Mouse (Mus musculus) kidney, adult 2 months (tissue): ENCODE results near the gene Pawr. TPM values are rescaled to one million over a fixed set of nuclear protein-coding genes. Genes with fewer than 3 reads are reported as not detected.
A peak's percentile ranks its signal among the peaks of the same experiment; 100 is the strongest.
"Not testable (repeated sequence)": the region's sequence is repeated elsewhere in the genome, so short reads cannot be mapped to it uniquely, and the experiment has no call there.

Source experiments
- DNase-seq: peaks from one replicate; pipeline ENCODE4 v3.0.0; 2021
- H3K27ac ChIP-seq: fragments of 200-500 bp; 2 replicates; pipeline ENCODE4 v1.5.1; 2012; ENCODE audit warnings: low read depth, low read length, control low read depth, inconsistent platforms; ENCODE audit not compliant: insufficient read depth
- H3K27me3 ChIP-seq: fragments of 200-500 bp; replicated peaks from 2 replicates; pipeline ENCODE4 v1.6.1; 2012; ENCODE audit warnings: mild to moderate bottlenecking, moderate library complexity, low read length, inconsistent platforms; ENCODE audit not compliant: control insufficient read depth, insufficient read depth
- H3K36me3 ChIP-seq: fragments of 200-500 bp; 2 replicates; pipeline ENCODE4 v1.6.1; 2012; ENCODE audit warnings: mild to moderate bottlenecking, moderate library complexity, low read length, inconsistent platforms; ENCODE audit not compliant: control insufficient read depth, insufficient read depth
- H3K4me1 ChIP-seq: fragments of 200-500 bp; 2 replicates; pipeline ENCODE4 v1.6.1; 2011; ENCODE audit warnings: low read length; ENCODE audit not compliant: control insufficient read depth, insufficient read depth
- H3K4me3 ChIP-seq: fragments of 200-500 bp; 2 replicates; pipeline ENCODE4 v1.5.1; 2011; ENCODE audit warnings: mild to moderate bottlenecking, low read depth, low read length, control low read depth; ENCODE audit not compliant: insufficient read depth
- CTCF ChIP-seq: fragments of 200-500 bp; conservative IDR thresholded peaks from 2 replicates; pipeline ENCODE4 v1.5.1; 2011; ENCODE audit warnings: low read depth, mild to moderate bottlenecking, control low read depth, low read length, moderate library complexity, mixed read lengths; ENCODE audit not compliant: insufficient read depth, insufficient read length
- POLR2A ChIP-seq: fragments of 200-500 bp; IDR thresholded peaks from one replicate; pipeline ENCODE4 v1.6.1; 2011; ENCODE audit warnings: low read depth, low read length, control low read depth
- WGBS: fragments of 180-500 bp; shearing (Covaris S2); methylation state at CpG from one replicate; pipeline ENCODE4 v1.1.7; 2018; 5-methylcytosine and 5-hydroxymethylcytosine counted together
- polyA plus RNA-seq: library from polyadenylated mRNA; depleted of rRNA; stranded (reverse); fragments of >200 nt; gene quantifications from 2 replicates; pipeline ENCODE4 v1.2.3, GENCODE M21; 2012

Pawr gene
- polyA plus RNA-seq, 1 experiment = 17.9 TPM

DNA sequence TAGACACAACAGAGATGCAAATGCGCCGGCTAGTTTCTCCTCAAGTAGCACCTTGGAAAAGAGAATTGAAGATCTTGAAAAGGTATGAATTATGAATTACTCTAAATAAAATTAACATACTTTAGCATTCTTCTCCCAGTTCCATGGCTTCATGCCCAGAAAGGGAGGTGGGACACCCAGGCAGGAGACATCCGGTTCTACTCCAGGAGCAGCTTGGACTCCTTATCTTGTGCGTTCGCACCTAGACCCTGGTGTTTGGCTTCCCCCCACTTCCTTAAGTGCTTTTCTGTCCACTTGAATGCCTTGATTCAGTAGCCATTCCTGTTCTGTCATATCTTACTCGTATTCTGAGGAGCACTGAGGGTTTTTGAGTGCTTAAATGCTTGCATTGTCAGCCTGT lies 77.6 kb downstream of the Pawr start:
- no peak overlapping the region for H3K4me3 ChIP-seq
- WGBS = 71% methylated on average over 6 of the region's 6 CpGs
- no peak overlapping the region; the same call in 1 of the 2 replicates for H3K27ac ChIP-seq
- peaks cover 12% of the 10 kb centered on the region for H3K36me3 ChIP-seq
- H3K27me3 ChIP-seq = no peaks in the 10 kb centered on the region
- no peak for DNase-seq
- H3K4me1 ChIP-seq = peaks cover 15% of the 10 kb centered on the region
- TF ChIP-seq POLR2A = no peak
- no peak for TF ChIP-seq CTCF

DNA sequence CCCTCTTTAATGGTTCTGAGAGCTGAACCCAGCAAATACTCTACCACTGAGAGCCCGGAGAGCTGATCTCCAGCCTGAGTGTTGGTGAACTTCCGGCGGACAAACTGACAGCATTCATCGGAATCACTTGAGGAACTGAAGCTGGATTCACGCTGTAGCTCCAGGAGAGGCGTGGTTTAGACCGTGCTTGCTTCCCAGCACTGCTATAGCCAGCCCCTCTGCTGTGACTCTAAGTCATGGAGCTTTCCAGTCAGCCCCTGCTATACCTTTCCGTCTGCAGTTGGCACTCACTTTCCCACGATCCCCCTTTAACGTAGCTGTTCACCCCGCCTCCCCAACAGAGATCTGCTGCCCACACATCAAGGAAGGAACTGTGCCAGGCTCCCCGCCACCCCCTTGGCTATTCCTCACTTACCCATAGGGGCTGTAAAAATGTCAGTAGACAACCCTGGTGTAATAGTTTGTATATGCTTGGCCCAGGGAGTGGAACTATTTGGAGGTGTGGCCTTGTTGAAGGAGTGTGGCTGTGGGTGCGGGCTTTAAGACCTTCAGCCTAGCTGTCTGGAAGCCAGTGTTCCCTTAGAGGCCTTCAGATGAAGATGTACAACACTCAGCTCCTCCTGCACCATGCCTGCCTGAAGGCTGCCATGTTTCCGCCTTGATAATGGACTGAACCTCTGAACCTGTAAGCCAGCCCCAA lies 83.2 kb downstream of the Pawr start:
- no peak overlapping the region for H3K27ac ChIP-seq
- no peak for DNase-seq
- 91% methylated on average over 14 of the region's 14 CpGs for WGBS
- TF ChIP-seq CTCF = no peak
- TF ChIP-seq POLR2A = no peak
- no peaks in the 10 kb centered on the region for H3K27me3 ChIP-seq
- no peak overlapping the region for H3K4me3 ChIP-seq
- H3K36me3 ChIP-seq = peaks cover 10% of the 10 kb centered on the region
- H3K4me1 ChIP-seq = no peaks in the 10 kb centered on the region; the same call in 1 of the 2 replicates

DNA sequence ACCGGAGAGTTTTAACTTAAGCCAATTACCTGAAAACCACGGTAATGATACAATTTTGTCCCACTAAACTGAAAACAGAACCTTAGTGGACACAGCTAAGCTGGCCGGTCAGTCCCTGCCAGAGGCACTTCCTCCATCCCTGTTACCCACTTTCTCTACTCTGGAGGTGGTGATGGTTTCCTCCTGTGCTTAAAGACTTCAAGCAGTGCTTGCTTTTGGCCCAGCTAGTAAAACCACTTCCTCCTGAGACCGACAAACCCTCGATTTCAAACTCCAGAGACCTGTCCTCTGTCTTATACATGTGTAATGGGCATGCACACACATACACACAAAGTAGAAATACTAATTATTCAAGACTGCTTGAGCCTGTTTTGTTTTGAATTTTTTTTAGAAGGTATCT lies 85.5 kb downstream of the Pawr start:
- WGBS = 72% methylated on average over 5 of the region's 5 CpGs
- no peak overlapping the region for H3K4me3 ChIP-seq
- peaks cover 6% of the 10 kb centered on the region for H3K36me3 ChIP-seq
- H3K4me1 ChIP-seq = no peaks in the 10 kb centered on the region; the same call in 1 of the 2 replicates
- no peak for TF ChIP-seq CTCF
- TF ChIP-seq POLR2A = no peak
- no peak overlapping the region for H3K27ac ChIP-seq
- DNase-seq = no peak
- no peaks in the 10 kb centered on the region for H3K27me3 ChIP-seq

DNA sequence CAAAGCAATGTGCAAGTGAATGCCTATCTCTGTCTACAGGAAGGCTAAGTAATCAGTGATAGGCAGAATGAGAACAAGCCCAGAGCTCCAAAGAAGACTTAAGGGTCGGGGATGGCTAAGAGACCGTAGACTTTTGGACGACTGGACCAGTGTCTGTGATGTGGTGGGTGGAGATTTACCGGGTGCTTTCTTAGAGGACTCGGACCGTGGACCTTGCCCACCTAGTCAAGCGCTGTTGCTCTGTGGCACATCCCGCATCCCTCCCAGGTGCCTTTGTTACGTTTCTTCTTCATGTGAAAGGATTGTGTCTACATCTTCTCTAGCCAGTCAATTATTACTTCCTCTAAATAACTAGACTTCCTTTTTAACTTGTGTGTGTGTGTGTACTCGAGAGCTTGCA lies 98.6 kb downstream of the Pawr start:
- no peak for DNase-seq
- Histone ChIP-seq H3K27me3 (no peaks in the 10 kb centered on the region), H3K36me3 (no peaks in the 10 kb centered on the region), H3K27ac (no peak overlapping the region), H3K4me1 (peaks cover 17% of the 10 kb centered on the region; the same call in 1 of the 2 replicates), H3K4me3 (no peak overlapping the region)
- 58% methylated on average over 10 of the region's 10 CpGs for WGBS
- TF ChIP-seq CTCF = no peak
- no peak for TF ChIP-seq POLR2A

DNA sequence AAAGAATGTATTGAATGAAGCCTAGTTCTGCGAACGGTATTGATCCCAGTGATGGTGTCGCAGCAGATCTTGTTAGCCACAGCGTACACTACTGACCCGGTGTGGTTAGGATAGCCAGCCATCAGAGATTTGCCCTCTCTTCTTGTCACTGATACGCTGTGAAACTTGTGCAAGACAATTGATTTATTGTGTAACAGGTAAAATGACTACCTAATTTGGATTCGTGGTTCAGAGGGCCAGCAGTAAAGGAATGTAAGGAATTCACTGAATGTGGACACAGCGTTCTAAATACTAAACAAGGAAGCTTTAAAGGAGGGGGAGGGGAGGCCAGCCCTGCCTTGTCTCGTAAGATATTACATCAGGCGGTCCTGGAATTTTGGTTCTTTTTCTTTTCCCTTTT lies 100.3 kb downstream of the Pawr start:
- WGBS = 46% methylated on average over 10 of the region's 10 CpGs
- Histone ChIP-seq H3K4me1 (peaks cover 25% of the 10 kb centered on the region; the same call in 1 of the 2 replicates), H3K36me3 (no peaks in the 10 kb centered on the region), H3K4me3 (no peak overlapping the region), H3K27me3 (no peaks in the 10 kb centered on the region), H3K27ac (no peak overlapping the region)
- peak; percentile 68 for DNase-seq
- TF ChIP-seq POLR2A (no peak), CTCF (no peak; the same call in 1 of the 2 replicates)

DNA sequence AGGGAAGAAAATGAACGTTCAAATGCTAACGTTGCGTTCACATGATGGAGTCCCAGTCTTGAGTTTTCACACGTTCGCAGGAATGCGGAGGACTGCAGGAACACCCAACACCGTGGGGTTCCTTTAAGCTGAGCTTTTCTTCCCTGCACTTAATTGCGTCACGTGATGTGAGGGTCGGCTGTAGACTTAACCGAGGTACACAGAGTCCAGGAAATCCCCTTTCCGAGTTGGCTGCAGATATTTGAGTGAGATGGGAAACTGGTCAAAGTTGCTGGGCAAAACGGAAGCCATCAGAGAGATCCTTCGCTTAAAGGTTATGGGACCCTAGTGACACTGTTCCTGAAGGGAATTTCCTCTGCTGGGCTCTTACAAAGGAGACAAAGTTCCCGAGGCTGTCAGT lies 102.1 kb downstream of the Pawr start:
- no peaks in the 10 kb centered on the region for H3K36me3 ChIP-seq
- TF ChIP-seq POLR2A = no peak
- no peak for TF ChIP-seq CTCF
- H3K27ac ChIP-seq = peak overlapping the region; percentile 71
- H3K4me1 ChIP-seq = peaks cover 33% of the 10 kb centered on the region; the same call in 1 of the 2 replicates
- no peak overlapping the region for H3K4me3 ChIP-seq
- 15% methylated on average over 15 of the region's 15 CpGs for WGBS
- H3K27me3 ChIP-seq = no peaks in the 10 kb centered on the region
- DNase-seq = peak; percentile 54

DNA sequence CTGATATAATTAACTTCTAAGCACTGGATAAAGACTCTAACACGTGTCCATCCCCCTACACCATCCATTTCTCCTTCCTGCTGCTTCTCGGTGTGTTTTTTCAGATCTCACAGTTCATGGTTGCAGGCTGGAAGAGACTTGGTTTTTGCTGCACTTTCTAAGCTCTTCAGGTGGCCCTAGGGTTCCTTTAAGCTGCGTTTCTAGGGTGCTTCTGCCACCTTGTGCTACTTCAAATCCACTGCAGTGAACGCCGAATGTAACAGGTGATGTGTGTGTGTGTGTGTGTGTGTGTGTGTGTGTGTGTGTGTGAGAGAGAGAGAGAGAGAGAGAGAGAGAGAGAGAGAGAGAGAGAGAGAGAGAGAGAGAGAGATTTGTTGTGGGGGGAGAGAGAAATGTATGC lies 103.7 kb downstream of the Pawr start:
- H3K4me1 ChIP-seq = peaks cover 30% of the 10 kb centered on the region; the same call in 1 of the 2 replicates
- H3K27me3 ChIP-seq = no peaks in the 10 kb centered on the region
- H3K36me3 ChIP-seq = no peaks in the 10 kb centered on the region
- H3K4me3 ChIP-seq = no peak overlapping the region
- 22% methylated on average over 5 of the region's 5 CpGs for WGBS
- no peak for TF ChIP-seq POLR2A
- TF ChIP-seq CTCF = peak; percentile 80
- H3K27ac ChIP-seq = no peak overlapping the region
- DNase-seq = peak; percentile 81

DNA sequence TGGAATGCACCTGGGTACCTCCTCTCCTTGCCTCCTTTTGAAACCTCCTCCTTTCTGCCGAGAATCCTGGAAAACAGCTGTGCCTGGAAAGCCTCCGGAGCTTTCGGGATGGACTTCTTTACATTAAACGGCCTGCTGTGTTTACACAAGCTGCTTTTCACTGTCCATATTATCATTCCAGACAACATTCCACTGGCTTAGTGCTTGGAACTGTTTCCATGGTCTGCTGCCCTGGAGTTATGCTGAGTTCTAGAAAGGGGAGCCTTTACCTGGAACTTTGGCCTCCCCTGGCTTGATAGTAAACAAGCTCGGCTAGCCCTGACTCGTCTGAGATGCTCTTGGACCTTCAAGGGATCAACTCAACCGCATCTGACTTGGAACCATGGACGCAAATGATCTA lies 104.4 kb downstream of the Pawr start:
- peak; percentile 93 for DNase-seq
- Histone ChIP-seq H3K27me3 (no peaks in the 10 kb centered on the region), H3K36me3 (no peaks in the 10 kb centered on the region), H3K4me3 (no peak overlapping the region), H3K27ac (peak overlapping the region; percentile 51), H3K4me1 (peaks cover 30% of the 10 kb centered on the region; the same call in 1 of the 2 replicates)
- 39% methylated on average over 8 of the region's 8 CpGs for WGBS
- no peak for TF ChIP-seq POLR2A
- TF ChIP-seq CTCF = no peak

DNA sequence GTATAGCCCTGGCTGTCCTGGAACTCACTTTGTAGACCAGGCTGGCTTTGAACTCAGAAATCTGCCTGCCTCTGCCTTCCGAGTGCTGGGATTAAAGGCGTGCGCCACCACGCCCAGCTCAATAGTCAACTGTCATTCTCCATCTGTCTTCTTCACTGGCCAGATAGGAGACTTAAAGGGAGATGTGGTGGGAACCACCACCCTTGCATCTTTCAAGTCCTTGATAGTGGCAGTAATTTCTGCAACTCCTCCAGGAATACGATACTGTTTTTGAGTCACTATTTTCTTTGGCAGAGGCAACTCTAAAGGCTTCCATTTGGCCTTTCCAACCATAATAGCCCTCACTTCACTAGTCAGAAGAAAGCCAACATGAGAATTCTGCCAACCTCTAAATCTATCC lies 108.3 kb downstream of the Pawr start:
- H3K4me1 ChIP-seq = peaks cover 29% of the 10 kb centered on the region; the same call in 1 of the 2 replicates
- H3K4me3 ChIP-seq, DNase-seq, H3K36me3 ChIP-seq, H3K27ac ChIP-seq, H3K27me3 ChIP-seq: not testable (repeated sequence)
- WGBS = 86% methylated on average over 5 of the region's 5 CpGs
